Mouse (Mus musculus): ENCODE data around the gene Cradd. TPM values are rescaled to one million over a fixed set of nuclear protein-coding genes. Genes with fewer than 3 reads are reported as not detected.

Gene Cradd
- polyA plus RNA-seq, 1 experiment from 2014 or later = 12.2 TPM

- Histone ChIP-seq H3K9ac (replicated peaks) (no peak overlapping the region), H3K27ac (no peak overlapping the region)
- 83% methylated on average over 8 of the region's 8 CpGs for WGBS
Measured at GRCm38 (mm10) chr10:95289819-95290218, 34.1 kb downstream of the Cradd start.

GRCm38 (mm10) chr10:95288206-95288605, 35.7 kb downstream of the Cradd start:
- Histone ChIP-seq H3K9me3 (no peaks in the 10 kb centered on the region), H3K4me1 (replicated peaks) (no peaks in the 10 kb centered on the region; the same call in none of the 2 replicates), H3K36me3 (0 out of 2 replicates have a peak, but pooled peaks cover 3% of the 10 kb centered on the region), H3K27ac (no peak overlapping the region), H3K4me2 (no peak overlapping the region), H3K4me3 (replicated peaks) (no peak overlapping the region), H3K9ac (replicated peaks) (no peak overlapping the region), H3K27me3 (no peaks in the 10 kb centered on the region; the same call in 1 of the 2 replicates)
- ATAC-seq (ENCODE audit: insufficient number of reproducible peaks, insufficient read depth, low FRiP score, low TSS enrichment, low read depth) = no peak
- WGBS = 77% methylated on average over 4 of the region's 4 CpGs

More at GRCm38 (mm10) chr10:95289819-95290218, 34.1 kb downstream of the Cradd start:
- H3K9me3 ChIP-seq = no peaks in the 10 kb centered on the region
- H3K4me1 ChIP-seq (replicated peaks) = no peaks in the 10 kb centered on the region; the same call in 1 of the 2 replicates
- no peak for ATAC-seq (ENCODE audit: insufficient number of reproducible peaks, insufficient read depth, low FRiP score, low TSS enrichment, low read depth)
- no peak overlapping the region for H3K4me2 ChIP-seq
- no peak overlapping the region for H3K4me3 ChIP-seq (replicated peaks)
- 0 out of 2 replicates have a peak, but pooled peaks cover 3% of the 10 kb centered on the region for H3K36me3 ChIP-seq
- H3K27me3 ChIP-seq = no peaks in the 10 kb centered on the region; the same call in 1 of the 2 replicates

- no peak overlapping the region for H3K9ac ChIP-seq (replicated peaks)
- H3K4me1 ChIP-seq (replicated peaks) = peaks cover 2% of the 10 kb centered on the region
- H3K27me3 ChIP-seq = no peaks in the 10 kb centered on the region; the same call in 1 of the 2 replicates
- 86% methylated on average over 8 of the region's 8 CpGs for WGBS
- H3K4me3 ChIP-seq (replicated peaks) = no peak overlapping the region
- 0 out of 2 replicates have a peak, but pooled peaks cover 3% of the 10 kb centered on the region for H3K36me3 ChIP-seq
- H3K27ac ChIP-seq = no peak overlapping the region
- no peaks in the 10 kb centered on the region for H3K9me3 ChIP-seq
- no peak overlapping the region for H3K4me2 ChIP-seq
- no peak for ATAC-seq (ENCODE audit: insufficient number of reproducible peaks, insufficient read depth, low FRiP score, low TSS enrichment, low read depth)
Measured at GRCm38 (mm10) chr10:95287351-95287750, 36.6 kb downstream of the Cradd start.

- H3K4me2 ChIP-seq = no peak overlapping the region
- H3K4me1 ChIP-seq (replicated peaks) = peaks cover 12% of the 10 kb centered on the region
- no peaks in the 10 kb centered on the region for H3K27me3 ChIP-seq
- no peaks in the 10 kb centered on the region for H3K36me3 ChIP-seq
- ATAC-seq (ENCODE audit: insufficient number of reproducible peaks, insufficient read depth, low FRiP score, low TSS enrichment, low read depth) = no peak
- 89% methylated on average over 12 of the region's 12 CpGs for WGBS
- no peak overlapping the region for H3K9ac ChIP-seq (replicated peaks)
- no peak overlapping the region for H3K27ac ChIP-seq
- H3K4me3 ChIP-seq (replicated peaks) = no peak overlapping the region
- no peaks in the 10 kb centered on the region for H3K9me3 ChIP-seq
Measured at GRCm38 (mm10) chr10:95283434-95283833, 40.5 kb downstream of the Cradd start.

- no peak overlapping the region for H3K4me2 ChIP-seq
- H3K9ac ChIP-seq (replicated peaks) = no peak overlapping the region
- 80% methylated on average over 3 of the region's 3 CpGs for WGBS
- H3K27me3 ChIP-seq = no peaks in the 10 kb centered on the region
- H3K36me3 ChIP-seq = no peaks in the 10 kb centered on the region
- H3K9me3 ChIP-seq = no peaks in the 10 kb centered on the region
- no peak overlapping the region for H3K4me3 ChIP-seq (replicated peaks)
- H3K4me1 ChIP-seq (replicated peaks) = peaks cover 12% of the 10 kb centered on the region
- no peak for ATAC-seq (ENCODE audit: insufficient number of reproducible peaks, insufficient read depth, low FRiP score, low TSS enrichment, low read depth)
- H3K27ac ChIP-seq = no peak overlapping the region
Measured at GRCm38 (mm10) chr10:95281996-95282395, 41.9 kb downstream of the Cradd start.

- 75% methylated on average over 6 of the region's 6 CpGs for WGBS
- no peaks in the 10 kb centered on the region for H3K36me3 ChIP-seq
- H3K9me3 ChIP-seq = no peaks in the 10 kb centered on the region
- peaks cover 12% of the 10 kb centered on the region for H3K4me1 ChIP-seq (replicated peaks)
- no peak overlapping the region for H3K4me3 ChIP-seq (replicated peaks)
- no peak for ATAC-seq (ENCODE audit: insufficient number of reproducible peaks, insufficient read depth, low FRiP score, low TSS enrichment, low read depth)
- no peak overlapping the region for H3K27ac ChIP-seq
- H3K9ac ChIP-seq (replicated peaks) = no peak overlapping the region
- no peak overlapping the region for H3K4me2 ChIP-seq
- H3K27me3 ChIP-seq = no peaks in the 10 kb centered on the region
Measured at GRCm38 (mm10) chr10:95281466-95281990, 42.4 kb downstream of the Cradd start.

GRCm38 (mm10) chr10:95280327-95280726, 43.6 kb downstream of the Cradd start:
- Histone ChIP-seq H3K9ac (replicated peaks) (no peak overlapping the region), H3K9me3 (no peaks in the 10 kb centered on the region), H3K27ac (no peak overlapping the region), H3K4me3 (replicated peaks) (no peak overlapping the region), H3K4me2 (no peak overlapping the region), H3K36me3 (no peaks in the 10 kb centered on the region), H3K4me1 (replicated peaks) (peaks cover 12% of the 10 kb centered on the region), H3K27me3 (no peaks in the 10 kb centered on the region)
- 97% methylated on average over 3 of the region's 3 CpGs for WGBS
- ATAC-seq (ENCODE audit: insufficient number of reproducible peaks, insufficient read depth, low FRiP score, low TSS enrichment, low read depth) = no peak

GRCm38 (mm10) chr10:95279459-95279858, 44.5 kb downstream of the Cradd start:
- Histone ChIP-seq H3K27me3 (no peaks in the 10 kb centered on the region), H3K36me3 (no peaks in the 10 kb centered on the region), H3K9ac (replicated peaks) (no peak overlapping the region), H3K4me1 (replicated peaks) (peaks cover 12% of the 10 kb centered on the region), H3K9me3 (no peaks in the 10 kb centered on the region), H3K4me3 (replicated peaks) (no peak overlapping the region), H3K27ac (no peak overlapping the region), H3K4me2 (no peak overlapping the region)
- WGBS = 87% methylated on average over 1 of the region's 1 CpGs
- no peak for ATAC-seq (ENCODE audit: insufficient number of reproducible peaks, insufficient read depth, low FRiP score, low TSS enrichment, low read depth)

GRCm38 (mm10) chr10:95278085-95278484, 45.8 kb downstream of the Cradd start:
- 89% methylated on average over 11 of the region's 11 CpGs for WGBS
- Histone ChIP-seq H3K4me1 (replicated peaks) (peaks cover 12% of the 10 kb centered on the region), H3K27me3 (no peaks in the 10 kb centered on the region), H3K9ac (replicated peaks) (no peak overlapping the region), H3K4me3 (replicated peaks) (no peak overlapping the region), H3K4me2 (no peak overlapping the region), H3K27ac (no peak overlapping the region), H3K9me3 (no peaks in the 10 kb centered on the region), H3K36me3 (no peaks in the 10 kb centered on the region)
- ATAC-seq (ENCODE audit: insufficient number of reproducible peaks, insufficient read depth, low FRiP score, low TSS enrichment, low read depth) = no peak

- 0 out of 2 replicates have a peak, but pooled peaks cover 3% of the 10 kb centered on the region for H3K36me3 ChIP-seq
- H3K27me3 ChIP-seq = no peaks in the 10 kb centered on the region
- H3K27ac ChIP-seq = no peak overlapping the region
- peaks cover 5% of the 10 kb centered on the region; the same call in 1 of the 2 replicates for H3K9me3 ChIP-seq
- no peak overlapping the region for H3K4me3 ChIP-seq (replicated peaks)
- H3K4me1 ChIP-seq (replicated peaks) = no peaks in the 10 kb centered on the region
- no peak overlapping the region for H3K9ac ChIP-seq (replicated peaks)
- H3K4me2 ChIP-seq = no peak overlapping the region
- ATAC-seq (ENCODE audit: insufficient number of reproducible peaks, insufficient read depth, low FRiP score, low TSS enrichment, low read depth) = no peak
- 86% methylated on average over 9 of the region's 9 CpGs for WGBS
Measured at GRCm38 (mm10) chr10:95275488-95275887, 48.4 kb downstream of the Cradd start.

GRCm38 (mm10) chr10:95273226-95273625, 50.7 kb downstream of the Cradd start:
- Histone ChIP-seq H3K36me3 (0 out of 2 replicates have a peak, but pooled peaks cover 3% of the 10 kb centered on the region), H3K4me3 (replicated peaks) (no peak overlapping the region), H3K9me3 (peaks cover 5% of the 10 kb centered on the region; the same call in 1 of the 2 replicates), H3K27me3 (no peaks in the 10 kb centered on the region), H3K27ac (no peak overlapping the region), H3K4me1 (replicated peaks) (peaks cover 6% of the 10 kb centered on the region; the same call in 1 of the 2 replicates), H3K4me2 (no peak overlapping the region), H3K9ac (replicated peaks) (no peak overlapping the region)
- ATAC-seq (ENCODE audit: insufficient number of reproducible peaks, insufficient read depth, low FRiP score, low TSS enrichment, low read depth) = no peak
- 82% methylated on average over 13 of the region's 13 CpGs for whole genome bisulfite sequencing

GRCm38 (mm10) chr10:95269151-95269550, 54.8 kb downstream of the Cradd start:
- Histone ChIP-seq H3K4me2 (no peak overlapping the region), H3K27me3 (peaks cover 7% of the 10 kb centered on the region), H3K27ac (no peak overlapping the region), H3K9ac (replicated peaks) (no peak overlapping the region), H3K4me3 (replicated peaks) (no peak overlapping the region), H3K9me3 (peaks cover 5% of the 10 kb centered on the region; the same call in 1 of the 2 replicates), H3K4me1 (replicated peaks) (peaks cover 27% of the 10 kb centered on the region), H3K36me3 (0 out of 2 replicates have a peak, but pooled peaks cover 3% of the 10 kb centered on the region)
- 66% methylated on average over 7 of the region's 7 CpGs for WGBS
- no peak for ATAC-seq (ENCODE audit: insufficient number of reproducible peaks, insufficient read depth, low FRiP score, low TSS enrichment, low read depth)
